Mouse (Mus musculus) ovary, postnatal 14 days (tissue): ENCODE measurements at regions not wholly inside any gene's neighbourhood (a gene's known extent, or its start where the extent isn't known, plus 50 kb on each side); places are given as distances from the start of the nearest gene placed in this dataset.
"Not testable (repeated sequence)": the region's sequence is repeated elsewhere in the genome, so short reads cannot be mapped to it uniquely, and the experiment has no call there.

Experiments
- DNase-seq: peaks from one replicate; pipeline ENCODE4 v3.0.0; 2022; ENCODE audit warnings: low spot score

DNA sequence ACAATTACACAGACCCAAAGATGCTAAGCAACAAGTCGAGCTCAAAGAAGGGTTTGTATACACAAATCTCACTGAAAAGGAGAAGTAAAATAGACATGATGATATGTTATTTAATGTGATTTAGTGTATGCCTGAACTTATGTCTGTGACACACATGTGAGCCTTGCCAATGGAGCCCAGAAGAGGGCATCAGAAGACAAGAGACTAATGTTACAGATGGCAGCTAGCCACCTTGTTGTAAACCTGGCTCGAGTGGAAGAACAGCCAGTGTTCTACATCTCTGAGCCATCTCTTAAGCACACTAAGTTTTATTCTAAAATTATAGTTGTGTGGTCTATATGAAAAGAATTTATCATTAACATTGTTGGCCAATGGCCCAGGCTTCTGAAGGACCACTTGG lies 943.7 kb upstream of the Prmt6 start:
- DNase-seq, result no peak

DNA sequence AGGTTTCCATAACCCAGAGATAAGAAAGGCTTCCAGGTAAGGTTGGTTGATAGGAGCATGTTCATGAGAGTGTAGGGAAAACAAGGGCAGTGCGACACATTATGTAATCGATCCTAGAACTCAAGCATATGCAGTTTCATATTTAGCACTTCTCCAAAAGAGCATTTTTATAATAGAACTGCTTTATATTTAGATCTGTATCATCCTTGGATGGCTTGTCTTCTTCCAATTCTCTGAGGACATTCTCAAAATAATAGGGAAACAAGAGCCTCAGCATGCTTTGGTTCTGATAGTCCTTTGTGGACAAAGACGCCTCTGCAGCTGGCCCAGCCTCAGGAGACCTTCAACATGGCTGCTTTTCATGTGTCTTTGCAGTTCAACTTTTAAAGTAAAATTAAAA lies 915.9 kb upstream of the Prmt6 start:
- no peak for DNase-seq

DNA sequence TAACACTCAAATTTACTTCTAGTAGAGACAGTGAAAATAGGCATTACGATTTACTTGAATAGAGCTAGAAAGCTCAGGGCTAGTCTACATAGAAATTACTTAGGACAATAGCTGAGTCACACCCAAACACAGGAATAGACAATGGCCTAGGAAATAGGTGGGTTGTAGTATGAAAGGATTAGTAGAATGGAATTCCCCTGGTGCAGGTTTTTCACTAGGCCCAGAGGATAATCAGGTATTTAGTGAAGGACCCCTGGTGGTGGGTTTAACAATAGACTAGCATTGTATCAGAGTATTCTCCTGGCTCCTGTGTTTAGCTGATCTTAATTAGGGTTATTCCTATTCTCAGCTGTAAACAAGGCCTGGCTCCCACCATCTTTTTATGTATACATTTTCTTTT lies 890.4 kb upstream of the Prmt6 start:
- not testable (repeated sequence) for DNase-seq

DNA sequence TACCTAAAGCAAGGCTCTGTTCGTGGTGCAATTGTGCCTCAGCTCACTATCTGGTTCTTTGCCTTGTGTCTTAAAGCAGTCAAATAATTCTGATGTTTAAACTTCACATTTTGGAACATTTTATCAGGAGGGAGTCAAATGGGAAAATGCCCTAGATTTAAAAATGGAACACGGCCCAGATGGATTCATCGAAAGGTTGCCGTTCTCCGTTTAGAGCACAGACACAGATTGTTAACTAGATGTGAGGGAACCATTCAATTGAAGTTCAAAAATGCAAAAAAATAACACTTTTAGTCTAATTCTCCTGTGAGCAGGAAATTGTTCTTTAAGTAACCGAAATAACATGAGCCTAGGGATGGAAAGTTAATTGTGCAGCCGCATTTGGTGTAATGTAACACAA lies 858.2 kb upstream of the Prmt6 start:
- no peak for DNase-seq

DNA sequence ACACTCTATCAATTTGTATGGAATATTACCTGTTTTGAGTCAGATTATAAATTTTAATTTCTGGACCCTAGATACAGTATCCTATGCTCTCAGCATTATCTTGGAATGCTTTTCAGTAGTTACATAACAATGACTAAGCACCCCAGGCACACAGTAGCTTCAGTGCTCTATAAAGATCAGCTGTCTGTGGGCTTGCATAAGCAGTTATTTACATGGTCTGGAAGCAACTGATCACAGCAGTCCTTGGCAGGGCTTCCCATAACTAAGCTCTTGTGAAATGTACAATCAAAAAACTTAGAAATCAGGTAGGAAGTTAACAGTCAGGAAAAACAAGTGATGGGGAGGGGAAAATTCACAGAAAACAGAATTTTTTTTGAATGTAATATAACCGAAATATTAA lies 851.8 kb upstream of the Prmt6 start:
- DNase-seq, result no peak

DNA sequence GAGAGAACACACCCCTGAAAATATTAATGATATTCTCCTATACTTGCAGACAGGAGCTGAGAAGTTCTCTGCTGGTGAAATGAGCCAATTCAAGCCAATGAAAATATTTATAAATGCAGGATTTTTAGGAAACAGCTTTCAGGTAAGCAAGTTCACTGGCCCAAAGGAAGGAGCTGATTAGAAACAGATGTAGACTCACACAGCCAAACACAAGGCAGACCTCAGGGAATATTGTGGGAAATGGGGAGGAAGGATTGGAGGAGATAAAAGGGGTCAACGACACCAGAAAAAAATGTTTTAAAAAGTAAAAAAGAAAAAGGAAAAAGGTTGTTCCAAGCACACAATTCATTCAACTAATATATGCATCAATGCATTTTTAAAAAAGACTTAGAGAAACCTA lies 823.5 kb upstream of the Prmt6 start:
- no peak for DNase-seq

DNA sequence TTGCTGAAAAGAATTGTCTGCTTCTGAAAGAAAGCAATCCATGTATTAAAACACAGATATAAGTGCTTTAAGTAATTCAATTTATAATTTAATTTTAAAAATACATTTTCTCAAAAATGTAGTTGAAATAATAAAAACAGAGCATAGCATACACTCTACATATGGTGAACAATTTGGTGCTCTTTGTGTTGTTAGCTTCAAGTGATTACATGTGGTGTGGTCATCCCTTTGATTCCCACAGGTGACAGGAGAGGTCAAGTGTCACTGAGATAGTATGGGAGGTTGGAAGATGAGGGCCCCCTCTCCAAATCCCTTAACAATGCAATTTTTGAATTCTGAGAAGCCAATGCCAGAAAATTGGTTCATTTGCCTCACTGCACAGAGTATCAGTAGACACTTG lies 819.5 kb upstream of the Prmt6 start:
- no peak for DNase-seq

DNA sequence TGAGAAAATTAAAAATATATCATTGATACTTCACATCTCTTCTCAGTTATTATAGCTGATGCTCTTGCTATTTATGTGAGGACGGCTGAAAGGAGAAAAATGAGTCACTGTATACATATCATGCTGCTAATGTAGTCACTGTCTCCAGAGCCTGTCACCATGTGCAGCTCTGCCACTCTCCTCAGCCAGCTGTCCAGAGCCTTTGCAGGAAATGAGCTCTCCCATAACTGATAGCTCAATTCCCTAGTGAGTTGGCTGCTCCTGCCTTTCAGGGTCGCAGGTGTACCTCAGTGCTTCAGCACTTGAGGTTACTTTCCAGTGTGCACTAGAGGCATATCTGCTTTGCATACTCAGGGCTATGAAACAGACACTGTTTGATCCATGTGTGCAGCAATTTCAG lies 819.0 kb upstream of the Prmt6 start:
- DNase-seq, result no peak

DNA sequence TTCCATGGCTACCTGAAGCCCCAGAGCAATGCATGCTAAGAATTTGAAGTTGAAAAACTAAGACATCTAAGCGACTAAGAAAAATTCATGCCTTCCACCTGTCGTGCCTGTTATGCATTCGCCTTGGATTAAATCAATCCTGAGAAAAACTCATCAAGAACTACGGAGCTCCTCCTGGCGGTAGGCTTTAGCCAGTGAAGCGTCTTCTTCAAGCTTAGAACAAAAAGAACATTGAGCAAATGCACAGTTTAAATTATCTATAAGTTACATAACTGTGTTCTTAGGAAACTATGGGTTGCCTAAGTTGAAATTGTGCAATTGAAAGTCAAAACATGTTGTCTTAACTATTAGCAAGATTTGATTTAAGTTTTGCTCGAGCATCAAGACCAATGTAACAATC lies 818.4 kb upstream of the Prmt6 start:
- peak; percentile 3 for DNase-seq

DNA sequence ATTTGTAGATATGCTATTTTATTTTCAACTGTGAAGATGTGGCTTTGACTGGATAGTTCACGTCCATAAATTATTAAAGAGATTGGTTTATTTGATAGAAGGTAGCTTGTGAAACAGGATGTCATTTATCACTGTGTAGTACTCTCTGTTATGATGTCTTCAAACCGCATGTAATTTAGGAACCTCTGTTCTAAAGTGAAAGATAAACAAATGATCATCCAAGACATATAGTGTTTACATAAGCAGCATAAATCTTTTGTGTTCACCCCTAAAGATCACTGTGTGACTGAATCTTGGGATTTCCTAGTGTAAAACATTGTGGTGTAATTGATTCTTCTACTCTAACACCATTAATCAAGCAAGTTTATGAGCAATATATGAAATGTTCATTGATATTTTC lies 798.8 kb upstream of the Prmt6 start:
- DNase-seq, result no peak
